Mouse (Mus musculus) hindbrain, embryonic 13.5 days (tissue): ENCODE results near the gene Cbarp. TPM values are rescaled to one million over a fixed set of nuclear protein-coding genes. Genes with fewer than 3 reads are reported as not detected.

ENCODE experiments used
- ATAC-seq: fragments of 200-750 bp; cut with Nextera tagmentation; 2 replicates; pipeline ENCODE4 v1.8.0; 2017; ENCODE audit warnings: moderate TSS enrichment; ENCODE audit not compliant: low FRiP score
- H3K27ac ChIP-seq: fragments of 300-500 bp; sonication (generic); 2 replicates; pipeline ENCODE4 v1.5.1; 2015; ENCODE audit warnings: inconsistent platforms, mild to moderate bottlenecking, moderate library complexity
- H3K27me3 ChIP-seq: fragments of 300-500 bp; sonication (generic); 2 replicates; pipeline ENCODE4 v1.6.1; 2015; ENCODE audit warnings: mild to moderate bottlenecking, inconsistent platforms
- H3K36me3 ChIP-seq: fragments of 300-500 bp; sonication (generic); 2 replicates; pipeline ENCODE4 v1.6.1; 2015; ENCODE audit warnings: mild to moderate bottlenecking, inconsistent platforms
- H3K4me1 ChIP-seq: fragments of 300-500 bp; sonication (generic); replicated peaks from 2 replicates; pipeline ENCODE4 v1.6.1; 2015; ENCODE audit warnings: inconsistent platforms
- H3K4me2 ChIP-seq: fragments of 300-500 bp; sonication (generic); 2 replicates; pipeline ENCODE4 v1.6.1; 2015; ENCODE audit warnings: inconsistent platforms, mild to moderate bottlenecking, moderate library complexity
- H3K4me3 ChIP-seq: fragments of 300-500 bp; sonication (generic); 2 replicates; pipeline ENCODE4 v1.5.1; 2015; ENCODE audit warnings: mild to moderate bottlenecking, inconsistent platforms
- H3K9ac ChIP-seq: fragments of 300-500 bp; sonication (generic); 2 replicates; pipeline ENCODE4 v1.6.1; 2015; ENCODE audit warnings: mild to moderate bottlenecking, inconsistent platforms
- H3K9me3 ChIP-seq: fragments of 300-500 bp; sonication (generic); 2 replicates; pipeline ENCODE4 v1.6.1; 2016; ENCODE audit warnings: inconsistent platforms
- WGBS: fragments of 180-500 bp; shearing (Covaris S2); methylation state at CpG from one replicate; pipeline ENCODE4 v1.1.7; 2015; 5-methylcytosine and 5-hydroxymethylcytosine counted together
- polyA plus RNA-seq: library from polyadenylated mRNA; unstranded; fragments of >200 nt; fragmentation: Nextera tagmentation; extraction: Ambion mirVana; gene quantifications from 2 replicates; pipeline ENCODE4 v1.2.1, GENCODE M21; 2015

The Cbarp gene
- polyA plus RNA-seq, 1 experiment from 2014 or later = 57.4 TPM

GRCm38 (mm10) chr10:80107678-80108077 is 33.0 kb downstream of the Cbarp start:
- no peaks in the 10 kb centered on the region for H3K36me3 ChIP-seq
- WGBS = 66% methylated on average over 6 of the region's 6 CpGs
- no peaks in the 10 kb centered on the region for H3K9me3 ChIP-seq

GRCm38 (mm10) chr10:80105926-80106325 is 34.7 kb downstream of the Cbarp start:
- Histone ChIP-seq H3K9me3 (no peaks in the 10 kb centered on the region), H3K4me1 (peaks cover 16% of the 10 kb centered on the region), H3K27me3 (no peaks in the 10 kb centered on the region), H3K4me3 (no peak overlapping the region), H3K36me3 (no peaks in the 10 kb centered on the region), H3K27ac (no peak overlapping the region), H3K9ac (no peak overlapping the region), H3K4me2 (no peak overlapping the region)
- no peak for ATAC-seq
- 76% methylated on average over 5 of the region's 5 CpGs for WGBS

More at GRCm38 (mm10) chr10:80107678-80108077, 33.0 kb downstream of the Cbarp start:
- no peak overlapping the region for H3K9ac ChIP-seq
- H3K4me1 ChIP-seq = 0 out of 2 replicates have a peak, but pooled peaks cover 3% of the 10 kb centered on the region
- H3K27me3 ChIP-seq = no peaks in the 10 kb centered on the region
- H3K27ac ChIP-seq = no peak overlapping the region
- no peak overlapping the region for H3K4me3 ChIP-seq
- H3K4me2 ChIP-seq = no peak overlapping the region
- ATAC-seq = no peak

- no peaks in the 10 kb centered on the region for H3K27me3 ChIP-seq
- peaks cover 21% of the 10 kb centered on the region for H3K4me1 ChIP-seq
- 71% methylated on average over 5 of the region's 5 CpGs for WGBS
- H3K4me2 ChIP-seq = no peak within 1 kb of the TSS
- H3K9me3 ChIP-seq = no peaks in the 10 kb centered on the region
- no peak within 1 kb of the TSS for H3K4me3 ChIP-seq
- ATAC-seq = no peak
- no peak within 1 kb of the TSS for H3K27ac ChIP-seq
- no peaks in the 10 kb centered on the region for H3K36me3 ChIP-seq
- 0 out of 2 replicates have a peak within 1 kb of the TSS, but pooled peaks have one; percentile 1 for H3K9ac ChIP-seq
Measured at GRCm38 (mm10) chr10:80105460-80105859, 35.2 kb downstream of the Cbarp start, which contains the start of gene Sbno2. Gene Sbno2, minus strand, starts transcription at chr10:80105571.

DNA sequence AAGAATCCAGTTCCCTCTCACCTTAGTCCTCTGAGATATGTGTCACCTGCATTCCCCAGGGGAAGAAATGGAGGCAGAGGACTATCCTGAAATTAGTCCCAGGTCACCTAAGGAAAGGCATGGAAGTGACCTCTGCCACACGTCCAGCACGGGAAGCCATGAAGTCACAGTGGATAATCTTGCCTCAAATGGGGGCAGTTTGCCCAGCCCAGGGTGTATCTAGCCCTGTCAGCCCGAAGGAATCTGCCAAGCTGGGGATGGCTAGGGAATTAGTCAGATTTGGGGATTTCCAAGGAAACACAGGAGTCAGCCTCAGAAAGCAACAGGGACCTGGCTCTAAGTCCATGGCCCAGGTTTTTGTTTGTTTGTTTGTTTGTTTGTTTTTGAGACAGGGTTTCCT is 36.5 kb downstream of the Cbarp start:
- H3K4me3 ChIP-seq = no peak overlapping the region
- no peaks in the 10 kb centered on the region for H3K36me3 ChIP-seq
- 76% methylated on average over 3 of the region's 3 CpGs for WGBS
- H3K4me2 ChIP-seq = no peak overlapping the region
- H3K27ac ChIP-seq = no peak overlapping the region
- H3K9ac ChIP-seq = no peak overlapping the region
- no peaks in the 10 kb centered on the region for H3K9me3 ChIP-seq
- H3K4me1 ChIP-seq = peaks cover 30% of the 10 kb centered on the region
- no peaks in the 10 kb centered on the region for H3K27me3 ChIP-seq
- ATAC-seq = no peak

GRCm38 (mm10) chr10:80103032-80103431 is 37.6 kb downstream of the Cbarp start:
- Histone ChIP-seq H3K9ac (peak overlapping the region; percentile 93; the same call in 1 of the 2 replicates), H3K27ac (peak overlapping the region; percentile 77), H3K4me1 (peaks cover 30% of the 10 kb centered on the region), H3K4me2 (peak overlapping the region; percentile 92; the same call in 1 of the 2 replicates), H3K27me3 (no peaks in the 10 kb centered on the region), H3K4me3 (peak overlapping the region; percentile 89; the same call in 1 of the 2 replicates), H3K9me3 (no peaks in the 10 kb centered on the region), H3K36me3 (no peaks in the 10 kb centered on the region)
- no peak for ATAC-seq
- 78% methylated on average over 2 of the region's 2 CpGs for WGBS

DNA sequence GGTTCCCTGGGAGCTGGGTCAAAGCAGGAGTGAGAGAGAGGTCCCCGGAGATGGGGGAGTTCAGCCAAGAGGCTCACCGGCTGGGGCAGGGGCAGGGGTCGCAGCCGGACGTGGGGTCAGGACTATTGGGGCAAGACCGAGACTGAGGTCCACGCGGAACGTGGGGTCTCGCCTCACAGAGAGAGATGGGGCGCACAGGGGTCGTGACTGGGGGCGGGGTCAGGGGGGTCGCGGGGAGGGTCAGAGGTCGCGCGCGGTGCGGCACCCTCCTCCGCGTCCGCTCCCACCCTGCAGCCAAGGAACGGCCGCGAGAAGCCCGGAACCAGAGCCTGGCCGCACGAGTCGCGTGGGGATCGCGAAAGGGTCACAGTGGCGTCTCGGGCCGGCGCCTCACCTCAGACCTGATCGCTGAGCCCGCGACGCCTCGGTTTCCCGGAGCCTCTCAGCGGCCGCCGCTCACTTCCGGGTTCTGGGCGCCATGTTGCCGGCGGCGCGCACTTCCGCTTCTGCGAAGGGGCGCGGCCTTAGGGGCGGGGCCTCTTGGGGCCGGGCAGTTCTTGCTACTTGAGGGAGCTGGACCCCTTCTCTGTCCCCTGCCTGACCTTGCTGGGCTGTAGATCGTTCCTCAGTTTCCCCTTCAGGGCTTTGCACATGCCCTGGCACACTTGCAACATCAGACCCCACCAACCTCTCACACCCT is 38.3 kb downstream of the Cbarp start:
- Histone ChIP-seq H3K9me3 (no peaks in the 10 kb centered on the region), H3K4me3 (peak overlapping the region; percentile 89), H3K27me3 (no peaks in the 10 kb centered on the region), H3K4me1 (peaks cover 33% of the 10 kb centered on the region), H3K4me2 (peak overlapping the region; percentile 92), H3K27ac (peak overlapping the region; percentile 77), H3K36me3 (no peaks in the 10 kb centered on the region), H3K9ac (peak overlapping the region; percentile 93)
- WGBS = 1% methylated on average over 59 of the region's 59 CpGs
- peak; percentile 83 for ATAC-seq

GRCm38 (mm10) chr10:80100982-80101381 is 39.7 kb downstream of the Cbarp start:
- H3K27me3 ChIP-seq = no peaks in the 10 kb centered on the region
- peak overlapping the region; percentile 92 for H3K4me2 ChIP-seq
- H3K4me1 ChIP-seq = peaks cover 37% of the 10 kb centered on the region
- WGBS = 66% methylated on average over 11 of the region's 11 CpGs
- ATAC-seq = no peak
- H3K36me3 ChIP-seq = no peaks in the 10 kb centered on the region; the same call in 1 of the 2 replicates
- H3K9ac ChIP-seq = peak overlapping the region; percentile 93
- no peaks in the 10 kb centered on the region for H3K9me3 ChIP-seq
- H3K27ac ChIP-seq = no peak overlapping the region
- H3K4me3 ChIP-seq = 0 out of 2 replicates have a peak overlapping the region, but pooled peaks have one; percentile 89

- H3K27me3 ChIP-seq = no peaks in the 10 kb centered on the region
- H3K4me1 ChIP-seq = peaks cover 37% of the 10 kb centered on the region
- no peak overlapping the region for H3K4me3 ChIP-seq
- no peaks in the 10 kb centered on the region; the same call in 1 of the 2 replicates for H3K36me3 ChIP-seq
- no peak overlapping the region for H3K27ac ChIP-seq
- H3K4me2 ChIP-seq = no peak overlapping the region
- H3K9me3 ChIP-seq = no peaks in the 10 kb centered on the region
- no peak overlapping the region for H3K9ac ChIP-seq
- no peak for ATAC-seq
- 92% methylated on average over 5 of the region's 5 CpGs for WGBS
Measured at GRCm38 (mm10) chr10:80098630-80099029, 42.0 kb downstream of the Cbarp start.

DNA sequence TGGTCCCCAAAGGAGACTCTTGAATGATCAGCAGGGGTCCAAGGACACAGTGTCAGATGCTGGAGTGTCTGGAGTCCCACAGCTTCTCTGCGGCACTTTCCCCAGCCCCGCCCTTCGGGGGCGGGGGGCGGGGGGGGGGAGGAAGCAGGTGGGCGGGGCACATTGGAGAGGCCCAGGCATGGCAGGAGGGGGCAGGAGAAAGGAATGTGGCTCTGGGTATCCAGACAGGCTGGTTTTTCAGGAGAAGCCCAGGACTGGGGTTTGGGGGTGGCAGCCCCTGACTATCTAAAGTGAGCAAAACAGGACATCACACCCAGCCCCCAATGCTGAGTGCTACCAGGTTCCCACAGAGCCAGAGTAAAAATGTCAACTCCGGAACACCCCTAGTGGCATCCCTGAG is 43.4 kb downstream of the Cbarp start:
- Histone ChIP-seq H3K9ac (peak overlapping the region; percentile 29; the same call in 1 of the 2 replicates), H3K9me3 (no peaks in the 10 kb centered on the region), H3K36me3 (no peaks in the 10 kb centered on the region; the same call in 1 of the 2 replicates), H3K27me3 (no peaks in the 10 kb centered on the region), H3K4me2 (no peak overlapping the region), H3K4me3 (no peak overlapping the region), H3K4me1 (peaks cover 33% of the 10 kb centered on the region), H3K27ac (no peak overlapping the region)
- WGBS = 26% methylated on average over 6 of the region's 7 CpGs
- ATAC-seq = no peak

DNA sequence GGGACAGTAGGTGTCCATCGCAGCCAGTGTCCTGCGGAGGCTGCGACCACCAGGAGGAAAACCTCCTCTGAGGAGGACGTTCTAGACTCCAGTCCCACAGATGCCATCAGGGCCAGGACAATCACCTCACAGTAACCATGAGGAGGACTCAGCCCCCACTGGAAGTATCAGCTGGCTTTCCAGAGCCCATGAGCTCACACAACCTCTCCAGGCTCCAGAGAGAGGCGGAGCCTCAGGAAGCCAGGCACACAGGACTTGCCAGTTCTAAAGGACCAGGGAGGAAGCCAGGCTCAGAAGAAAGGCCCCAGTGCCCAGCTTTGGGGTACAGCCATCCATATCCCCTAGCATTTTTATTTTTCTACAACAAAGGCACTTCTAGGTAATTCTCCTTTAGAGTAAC is 45.1 kb downstream of the Cbarp start:
- ATAC-seq = no peak
- Histone ChIP-seq H3K36me3 (no peaks in the 10 kb centered on the region; the same call in 1 of the 2 replicates), H3K27ac (no peak overlapping the region), H3K4me3 (no peak overlapping the region), H3K9me3 (no peaks in the 10 kb centered on the region), H3K4me1 (peaks cover 17% of the 10 kb centered on the region), H3K27me3 (no peaks in the 10 kb centered on the region), H3K4me2 (no peak overlapping the region), H3K9ac (no peak overlapping the region)
- 89% methylated on average over 5 of the region's 5 CpGs for WGBS

- H3K4me2 ChIP-seq = no peak overlapping the region
- no peaks in the 10 kb centered on the region; the same call in 1 of the 2 replicates for H3K36me3 ChIP-seq
- H3K27me3 ChIP-seq = no peaks in the 10 kb centered on the region
- no peak overlapping the region for H3K4me3 ChIP-seq
- H3K4me1 ChIP-seq = peaks cover 9% of the 10 kb centered on the region
- no peak overlapping the region; the same call in 1 of the 2 replicates for H3K9ac ChIP-seq
- 93% methylated on average over 3 of the region's 3 CpGs for WGBS
- ATAC-seq = no peak
- no peaks in the 10 kb centered on the region for H3K9me3 ChIP-seq
- H3K27ac ChIP-seq = no peak overlapping the region
Measured at GRCm38 (mm10) chr10:80094684-80095083, 46.0 kb downstream of the Cbarp start.

DNA sequence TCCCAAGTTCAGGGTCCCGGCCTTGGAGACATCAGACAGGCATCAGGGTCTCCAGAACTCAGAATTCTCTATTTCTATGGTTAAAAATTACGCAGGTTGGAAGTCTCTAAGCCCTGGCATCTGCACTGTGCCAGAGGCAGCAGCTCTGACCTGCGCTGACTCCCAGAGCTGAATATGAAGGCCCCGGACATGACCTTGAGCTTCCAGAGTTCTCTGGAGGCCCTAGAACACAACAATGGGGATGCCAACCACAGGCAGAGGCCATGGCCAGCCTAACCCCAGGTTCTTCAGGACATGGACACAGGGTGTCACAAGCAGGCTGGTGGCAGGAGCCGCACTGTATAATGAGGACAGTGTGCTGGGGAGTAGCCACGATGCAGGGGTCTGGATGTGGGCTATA is 46.5 kb downstream of the Cbarp start:
- H3K36me3 ChIP-seq = no peaks in the 10 kb centered on the region; the same call in 1 of the 2 replicates
- H3K4me3 ChIP-seq = no peak overlapping the region
- no peak overlapping the region; the same call in none of the 2 replicates for H3K9ac ChIP-seq
- WGBS = 93% methylated on average over 6 of the region's 6 CpGs
- H3K9me3 ChIP-seq = no peaks in the 10 kb centered on the region
- H3K4me2 ChIP-seq = no peak overlapping the region
- ATAC-seq = no peak
- peaks cover 7% of the 10 kb centered on the region for H3K4me1 ChIP-seq
- H3K27me3 ChIP-seq = no peaks in the 10 kb centered on the region
- H3K27ac ChIP-seq = no peak overlapping the region
